Mouse (Mus musculus) small intestine, adult 2 months (tissue): ENCODE results near the gene Atp6v0a1.

Experiments used
- CTCF ChIP-seq: fragments of 200-500 bp; IDR thresholded peaks from 2 replicates; pipeline ENCODE4 v1.5.1; 2012; ENCODE audit warnings: low read depth, mild to moderate bottlenecking, control low read depth, inconsistent platforms, low read length, moderate library complexity, mixed read lengths; ENCODE audit not compliant: insufficient replicate concordance, insufficient read length; ENCODE audit errors: extremely low read depth
- POLR2A ChIP-seq: fragments of 200-500 bp; IDR thresholded peaks from 2 replicates; pipeline ENCODE4 v1.6.1; 2012; ENCODE audit warnings: low read depth, mild to moderate bottlenecking, control low read depth, inconsistent platforms, low read length, moderate library complexity

GRCm38 (mm10) chr11:100996501-100996900 is 12.8 kb upstream of the Atp6v0a1 start:
- TF ChIP-seq CTCF (no peak), POLR2A (no peak)
